Mouse (Mus musculus) erythroblast, embryonic 14.5 days (primary cell): ENCODE results near the gene Slc35b3. TPM values are rescaled to one million over a fixed set of nuclear protein-coding genes. Genes with fewer than 3 reads are reported as not detected.
A peak's percentile ranks its signal among the peaks of the same experiment; 100 is the strongest.

Source experiments
- H3K27me3 ChIP-seq: 2 replicates; pipeline ENCODE4 v1.6.1; 2012; ENCODE audit warnings: inconsistent platforms; ENCODE audit not compliant: control insufficient read depth
- H3K36me3 ChIP-seq: 2 replicates; pipeline ENCODE4 v1.6.1; 2012; ENCODE audit warnings: mild to moderate bottlenecking, inconsistent platforms; ENCODE audit not compliant: control insufficient read depth
- H3K4me1 ChIP-seq: 2 replicates; pipeline ENCODE4 v1.6.1; 2012; ENCODE audit warnings: inconsistent platforms; ENCODE audit not compliant: control insufficient read depth
- H3K4me3 ChIP-seq: replicated peaks from 2 replicates; pipeline ENCODE3; 2012; ENCODE audit warnings: moderate library complexity, mild to moderate bottlenecking, inconsistent platforms
- H3K9me3 ChIP-seq: 2 replicates; pipeline ENCODE4 v1.6.1; 2012; ENCODE audit warnings: low read length, inconsistent platforms, mixed read lengths; ENCODE audit not compliant: control insufficient read depth
- GATA1 ChIP-seq: IDR thresholded peaks from 2 replicates; pipeline ENCODE4 v1.6.1; 2012; ENCODE audit warnings: low read length, inconsistent platforms, mixed read lengths
- TAL1 ChIP-seq: IDR thresholded peaks from 3 replicates; pipeline ENCODE4 v1.6.1; 2012; ENCODE audit warnings: low read length, inconsistent platforms, mixed read lengths
- polyA plus RNA-seq: library from polyadenylated mRNA; stranded (reverse); fragments of >175 nt; gene quantifications from 2 replicates; pipeline ENCODE4 v1.2.3, GENCODE M21; 2012

The Slc35b3 gene
- polyA plus RNA-seq = 0.33 and 0.58 TPM in 2 replicates

DNA sequence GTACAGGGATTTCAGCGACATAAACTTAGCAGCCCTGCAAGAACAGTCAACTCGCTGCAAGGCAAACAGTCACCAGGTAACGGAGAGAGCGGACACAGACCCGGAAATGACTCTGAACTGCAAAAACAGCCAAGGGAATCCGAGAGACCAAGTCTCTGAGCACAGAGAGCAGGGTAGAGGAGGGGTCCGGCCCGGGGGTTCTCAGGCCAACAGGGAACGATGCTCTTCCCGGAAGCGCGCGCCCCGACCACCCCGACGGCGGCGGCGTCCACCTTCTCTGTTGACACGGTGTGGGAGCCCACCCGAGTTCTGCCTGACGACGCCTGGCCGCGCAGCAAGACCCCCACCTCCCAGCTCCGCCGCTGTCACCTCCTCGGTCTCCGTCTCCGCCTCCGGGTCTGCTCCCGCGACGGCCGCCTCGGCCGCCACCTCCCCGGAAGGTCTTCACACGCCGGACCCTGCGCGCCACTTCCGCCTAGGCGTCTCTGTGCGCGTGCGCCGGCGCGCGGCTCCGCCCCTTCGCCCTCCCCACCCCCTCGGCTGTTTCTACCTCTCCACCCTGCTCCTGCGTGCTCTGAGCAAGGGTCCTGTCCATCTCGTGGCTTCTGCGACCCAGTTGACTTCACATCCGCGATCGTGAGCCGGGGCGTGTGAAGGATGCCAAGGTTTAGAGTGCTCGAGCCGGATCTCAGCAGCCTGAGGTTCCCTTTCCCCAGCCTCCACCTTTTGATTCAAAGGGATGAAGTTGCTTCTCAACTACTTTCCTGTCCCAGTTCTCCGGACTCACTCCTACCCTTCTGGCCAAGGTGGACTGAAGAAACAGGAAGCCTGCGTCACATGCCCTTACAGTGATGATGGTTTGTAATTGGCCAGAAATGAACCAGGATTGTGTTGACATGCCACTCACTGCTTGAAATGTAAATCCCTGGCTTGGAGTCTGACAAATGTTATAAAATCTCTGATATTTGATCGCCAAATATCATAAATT lies at the start of gene Slc35b3:
Gene Slc35b3 (minus strand): TSS at position 813 of the 988 bp plus-strand sequence.
- H3K36me3 ChIP-seq = peaks cover 4% of the 10 kb centered on the region
- H3K27me3 ChIP-seq = no peaks in the 10 kb centered on the region
- H3K4me1 ChIP-seq = peaks cover 23% of the 10 kb centered on the region
- H3K4me3 ChIP-seq = peak within 1 kb of the TSS; percentile 89
- H3K9me3 ChIP-seq = no peaks in the 10 kb centered on the region
- TF ChIP-seq GATA1 (no peak), TAL1 (no peak)

GRCm38 (mm10) chr13:39010280-39010679 lies 49.6 kb upstream of the Slc35b3 start:
- TF ChIP-seq GATA1 = no peak
- TF ChIP-seq TAL1 = no peak
- no peaks in the 10 kb centered on the region for H3K4me1 ChIP-seq

GRCm38 (mm10) chr13:39003101-39003762 lies 42.6 kb upstream of the Slc35b3 start:
- Histone ChIP-seq H3K4me3 (no peak overlapping the region), H3K4me1 (no peaks in the 10 kb centered on the region), H3K27me3 (no peaks in the 10 kb centered on the region), H3K9me3 (no peaks in the 10 kb centered on the region), H3K36me3 (no peaks in the 10 kb centered on the region)
- TF ChIP-seq TAL1 (no peak), GATA1 (no peak)

More at GRCm38 (mm10) chr13:39010280-39010679, 49.6 kb upstream of the Slc35b3 start:
- no peak overlapping the region for H3K4me3 ChIP-seq
- H3K27me3 ChIP-seq = no peaks in the 10 kb centered on the region
- H3K9me3 ChIP-seq = no peaks in the 10 kb centered on the region
- no peaks in the 10 kb centered on the region for H3K36me3 ChIP-seq

DNA sequence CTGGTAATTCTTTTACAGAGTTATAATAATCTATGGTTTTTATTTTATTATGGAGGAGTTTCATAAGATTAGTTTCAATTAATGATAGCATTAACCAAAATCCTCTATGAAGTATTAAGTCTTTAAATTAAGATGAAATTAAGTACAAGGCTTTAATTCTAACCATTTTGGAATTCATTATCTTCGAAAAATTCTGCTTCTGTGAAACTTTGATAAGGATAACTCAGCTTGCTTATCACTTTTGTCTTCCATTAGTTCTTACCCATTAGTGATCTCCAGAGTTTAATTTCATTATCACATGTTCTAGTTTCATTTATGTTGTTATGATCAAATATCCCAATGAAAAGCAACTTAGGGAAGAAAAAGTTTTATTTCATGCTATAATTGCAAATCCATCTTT lies 41.7 kb upstream of the Slc35b3 start:
- TF ChIP-seq GATA1 = no peak
- TF ChIP-seq TAL1 = no peak
- Histone ChIP-seq H3K4me1 (no peaks in the 10 kb centered on the region), H3K9me3 (no peaks in the 10 kb centered on the region), H3K27me3 (no peaks in the 10 kb centered on the region), H3K36me3 (no peaks in the 10 kb centered on the region), H3K4me3 (no peak overlapping the region)

GRCm38 (mm10) chr13:39001434-39001833 lies 40.8 kb upstream of the Slc35b3 start:
- Histone ChIP-seq H3K4me1 (no peaks in the 10 kb centered on the region), H3K9me3 (no peaks in the 10 kb centered on the region), H3K4me3 (no peak overlapping the region), H3K27me3 (no peaks in the 10 kb centered on the region), H3K36me3 (no peaks in the 10 kb centered on the region)
- TF ChIP-seq GATA1 (no peak), TAL1 (no peak)

- Histone ChIP-seq H3K9me3 (no peaks in the 10 kb centered on the region), H3K27me3 (no peaks in the 10 kb centered on the region), H3K4me3 (no peak overlapping the region), H3K4me1 (no peaks in the 10 kb centered on the region), H3K36me3 (no peaks in the 10 kb centered on the region)
- TF ChIP-seq TAL1 (no peak), GATA1 (no peak)
These were observed 38.3 kb upstream of the Slc35b3 start for GRCm38 (mm10) chr13:38998958-38999357.

DNA sequence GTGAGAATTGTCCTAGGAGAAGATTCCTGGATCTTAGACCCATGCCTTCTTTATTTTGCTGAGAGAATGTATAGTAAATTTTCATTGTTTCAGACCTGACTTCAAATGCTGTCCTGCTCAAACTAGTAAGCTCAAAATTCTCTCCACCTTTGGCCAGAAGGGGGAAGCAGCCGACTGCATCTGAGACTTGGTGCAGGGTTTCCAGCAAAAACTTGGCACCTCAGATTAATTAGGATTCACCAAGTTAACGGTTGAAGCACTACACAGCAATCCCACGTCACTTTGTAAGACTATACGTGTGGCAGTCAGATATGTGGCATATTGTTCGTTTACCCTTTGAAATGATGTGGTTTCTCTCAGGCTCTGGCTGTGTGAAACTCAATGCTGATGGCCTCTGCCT lies 31.9 kb upstream of the Slc35b3 start:
- Histone ChIP-seq H3K36me3 (no peaks in the 10 kb centered on the region), H3K9me3 (no peaks in the 10 kb centered on the region), H3K4me3 (no peak overlapping the region), H3K4me1 (no peaks in the 10 kb centered on the region), H3K27me3 (no peaks in the 10 kb centered on the region)
- TF ChIP-seq TAL1 (no peak), GATA1 (no peak)

- no peaks in the 10 kb centered on the region for H3K36me3 ChIP-seq
- H3K4me3 ChIP-seq = no peak overlapping the region
- no peaks in the 10 kb centered on the region; the same call in 1 of the 2 replicates for H3K9me3 ChIP-seq
- no peak for TF ChIP-seq TAL1
- no peak for TF ChIP-seq GATA1
- H3K4me1 ChIP-seq = no peaks in the 10 kb centered on the region
- H3K27me3 ChIP-seq = no peaks in the 10 kb centered on the region
These were observed 23.1 kb upstream of the Slc35b3 start for GRCm38 (mm10) chr13:38983751-38984150.

DNA sequence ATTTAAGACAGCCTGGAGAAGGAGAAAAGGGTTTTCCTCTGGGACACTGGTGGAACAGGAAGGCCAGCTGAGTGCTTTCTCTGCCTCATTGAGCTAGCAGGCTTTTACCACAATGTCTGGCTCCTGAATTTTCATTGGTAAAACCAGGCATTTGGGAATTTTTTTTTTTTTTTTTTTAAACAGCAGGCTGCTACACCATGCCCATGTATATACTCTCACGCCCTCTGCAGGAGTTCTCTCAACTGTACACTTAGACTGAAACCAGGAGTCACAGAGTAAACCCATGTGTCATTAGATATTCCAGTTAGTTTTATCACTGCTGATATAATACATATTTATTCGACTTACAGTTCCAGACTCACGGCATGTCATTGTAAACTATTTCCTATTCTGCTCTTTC lies 20.2 kb upstream of the Slc35b3 start:
- H3K27me3 ChIP-seq = no peaks in the 10 kb centered on the region
- TF ChIP-seq TAL1 = no peak
- TF ChIP-seq GATA1 = no peak
- no peak overlapping the region for H3K4me3 ChIP-seq
- no peaks in the 10 kb centered on the region for H3K9me3 ChIP-seq
- no peaks in the 10 kb centered on the region for H3K36me3 ChIP-seq
- no peaks in the 10 kb centered on the region for H3K4me1 ChIP-seq

DNA sequence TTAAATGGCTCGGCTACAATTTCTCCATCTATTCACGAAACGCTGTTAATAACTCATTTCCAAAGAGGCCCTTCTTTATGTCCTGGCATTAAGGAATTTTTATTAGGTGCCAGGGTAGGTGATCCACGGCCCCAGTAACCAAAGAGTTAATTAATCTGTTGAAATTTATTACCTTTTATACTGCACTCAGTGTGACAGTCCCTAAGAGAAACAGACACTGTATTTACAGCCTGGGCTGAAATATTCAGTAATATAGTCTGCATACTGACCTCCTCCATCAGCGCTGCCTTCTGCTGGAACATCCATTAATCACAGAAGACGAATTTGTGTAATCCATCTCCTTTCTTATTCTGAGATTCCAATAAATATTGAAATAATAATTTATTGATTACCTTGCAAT lies 16.3 kb upstream of the Slc35b3 start:
- no peaks in the 10 kb centered on the region for H3K9me3 ChIP-seq
- H3K27me3 ChIP-seq = no peaks in the 10 kb centered on the region
- no peak for TF ChIP-seq TAL1
- TF ChIP-seq GATA1 = no peak
- H3K4me3 ChIP-seq = no peak overlapping the region
- no peaks in the 10 kb centered on the region for H3K36me3 ChIP-seq
- no peaks in the 10 kb centered on the region for H3K4me1 ChIP-seq
